Mouse (Mus musculus) midbrain, embryonic 11.5 days (tissue): ENCODE results near the gene 2310034G01Rik. TPM values are rescaled to one million over a fixed set of nuclear protein-coding genes. Genes with fewer than 3 reads are reported as not detected.
A peak's percentile ranks its signal among the peaks of the same experiment; 100 is the strongest.

Experiments used
- ATAC-seq: fragments of 200-750 bp; cut with Nextera tagmentation; 2 replicates; pipeline ENCODE4 v1.8.0; 2017; ENCODE audit warnings: moderate TSS enrichment, moderate library complexity; ENCODE audit not compliant: low FRiP score
- DNase-seq: peaks from one replicate; pipeline ENCODE4 v3.0.0; 2015; ENCODE audit warnings: low spot score; ENCODE audit errors: missing footprints
- H3K27ac ChIP-seq: fragments of 300-500 bp; sonication (generic); 2 replicates; pipeline ENCODE4 v1.5.1; 2014; ENCODE audit warnings: low read depth, low read length
- H3K27me3 ChIP-seq: fragments of 300-500 bp; sonication (generic); 2 replicates; pipeline ENCODE4 v1.6.1; 2014; ENCODE audit warnings: mild to moderate bottlenecking, low read length, moderate library complexity, mixed read lengths; ENCODE audit not compliant: control insufficient read depth, insufficient read depth
- H3K36me3 ChIP-seq: fragments of 300-500 bp; sonication (generic); 2 replicates; pipeline ENCODE4 v1.6.1; 2014; ENCODE audit warnings: mild to moderate bottlenecking, low read length, moderate library complexity, mixed read lengths; ENCODE audit not compliant: control insufficient read depth, insufficient read depth
- H3K4me1 ChIP-seq: fragments of 300-500 bp; sonication (generic); 2 replicates; pipeline ENCODE4 v1.6.1; 2014; ENCODE audit warnings: low read length; ENCODE audit not compliant: control insufficient read depth, insufficient read depth
- H3K4me2 ChIP-seq: fragments of 300-500 bp; sonication (generic); 2 replicates; pipeline ENCODE4 v1.6.1; 2014; ENCODE audit warnings: mild to moderate bottlenecking, moderate library complexity
- H3K4me3 ChIP-seq: fragments of 300-500 bp; sonication (generic); 2 replicates; pipeline ENCODE4 v1.5.1; 2014; ENCODE audit warnings: low read depth, low read length
- H3K9ac ChIP-seq: fragments of 300-500 bp; sonication (generic); 2 replicates; pipeline ENCODE4 v1.6.1; 2014; ENCODE audit warnings: low read length
- H3K9me3 ChIP-seq: fragments of 300-500 bp; sonication (generic); 2 replicates; pipeline ENCODE4 v1.6.1; 2016; ENCODE audit warnings: low read length; ENCODE audit not compliant: control insufficient read depth
- WGBS: fragments of 180-500 bp; shearing (Covaris S2); extraction: QIAGEN DNeasy Blood & Tissue Kit; methylation state at CpG from one replicate; pipeline ENCODE4 v1.1.7; 2014; 5-methylcytosine and 5-hydroxymethylcytosine counted together
- polyA plus RNA-seq: library from polyadenylated mRNA; unstranded; fragments of >200 nt; fragmentation: Nextera tagmentation; extraction: Ambion mirVana; gene quantifications from 2 replicates; pipeline ENCODE4 v1.2.1, GENCODE M21; 2014

Gene 2310034G01Rik
- polyA plus RNA-seq, 1 experiment from 2014 or later, result 1.6 TPM

DNA sequence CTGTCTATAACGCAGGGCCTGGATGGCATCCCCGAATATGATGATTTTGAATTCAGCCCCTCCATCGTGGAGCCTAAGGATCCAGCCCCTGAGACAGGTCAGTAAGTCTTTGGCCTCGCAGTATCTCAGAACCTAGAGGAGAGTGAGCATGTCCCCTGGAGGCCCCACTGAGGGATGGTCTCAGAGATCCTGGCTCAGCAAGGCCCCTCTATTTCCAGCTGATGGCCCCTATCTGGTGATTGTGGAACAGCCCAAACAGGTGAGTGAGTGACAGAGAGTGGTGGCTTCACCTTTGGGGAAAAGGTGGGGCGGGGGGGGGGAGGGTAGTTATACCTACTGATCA is 43.9 kb downstream of the 2310034G01Rik start:
- Histone ChIP-seq H3K4me1 (peaks cover 18% of the 10 kb centered on the region), H3K27me3 (peaks cover 20% of the 10 kb centered on the region), H3K27ac (no peak overlapping the region), H3K9ac (peak overlapping the region; percentile 65; the same call in 1 of the 2 replicates), H3K4me3 (peak overlapping the region; percentile 56), H3K4me2 (peak overlapping the region; percentile 59; the same call in 1 of the 2 replicates), H3K9me3 (no peaks in the 10 kb centered on the region), H3K36me3 (no peaks in the 10 kb centered on the region)
- no peak for ATAC-seq
- WGBS, result 65% methylated on average over 5 of the region's 5 CpGs
- no peak for DNase-seq

DNA sequence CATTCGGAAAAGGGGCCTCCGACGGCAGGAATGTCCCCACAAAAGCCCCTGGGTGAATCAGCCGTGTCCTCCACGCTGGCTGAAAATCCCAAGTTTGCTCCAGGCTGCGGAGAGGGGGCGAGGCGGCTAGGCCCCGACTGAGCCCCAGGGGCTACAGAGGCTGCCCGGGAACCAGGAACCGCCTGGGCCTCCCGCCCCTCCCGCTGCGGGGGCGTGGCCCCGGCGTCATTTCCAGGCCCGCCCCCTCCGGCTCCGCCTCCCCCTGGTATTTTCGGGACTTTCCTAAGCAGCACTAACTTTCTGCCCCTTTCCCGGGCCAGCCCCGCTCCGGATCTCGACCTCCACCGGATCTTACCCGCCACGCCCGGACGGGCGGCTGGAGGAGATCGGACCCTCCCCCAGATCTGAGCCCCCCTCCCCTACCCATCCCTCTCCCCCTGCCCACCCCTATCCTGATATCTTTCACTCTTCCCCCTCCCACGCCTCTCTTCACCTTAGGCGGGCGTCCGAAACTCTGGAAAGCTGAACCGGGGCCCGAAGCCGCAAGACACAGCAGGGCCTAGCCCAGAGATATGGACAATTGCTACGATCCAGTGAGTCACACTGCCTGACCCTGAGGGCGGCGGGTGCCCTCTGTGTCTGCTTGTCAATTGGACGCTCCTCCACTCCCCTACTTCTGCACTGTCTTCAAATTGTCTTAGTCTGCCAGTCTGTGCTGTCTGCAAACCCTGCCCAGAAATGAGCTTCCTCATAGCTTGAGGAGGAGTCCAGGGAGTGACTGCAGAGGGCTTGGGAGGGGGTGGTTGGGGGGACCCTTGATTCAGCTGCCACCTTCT is 44.5 kb downstream of the 2310034G01Rik start:
- WGBS, result 1% methylated on average over 38 of the region's 43 CpGs
- Histone ChIP-seq H3K9me3 (no peaks in the 10 kb centered on the region), H3K4me3 (peak overlapping the region; percentile 56), H3K4me1 (peaks cover 18% of the 10 kb centered on the region), H3K27me3 (peaks cover 20% of the 10 kb centered on the region), H3K27ac (no peak overlapping the region), H3K4me2 (peak overlapping the region; percentile 59), H3K36me3 (no peaks in the 10 kb centered on the region), H3K9ac (peak overlapping the region; percentile 65)
- ATAC-seq (peak; percentile 68), DNase-seq (peak; percentile 99)

DNA sequence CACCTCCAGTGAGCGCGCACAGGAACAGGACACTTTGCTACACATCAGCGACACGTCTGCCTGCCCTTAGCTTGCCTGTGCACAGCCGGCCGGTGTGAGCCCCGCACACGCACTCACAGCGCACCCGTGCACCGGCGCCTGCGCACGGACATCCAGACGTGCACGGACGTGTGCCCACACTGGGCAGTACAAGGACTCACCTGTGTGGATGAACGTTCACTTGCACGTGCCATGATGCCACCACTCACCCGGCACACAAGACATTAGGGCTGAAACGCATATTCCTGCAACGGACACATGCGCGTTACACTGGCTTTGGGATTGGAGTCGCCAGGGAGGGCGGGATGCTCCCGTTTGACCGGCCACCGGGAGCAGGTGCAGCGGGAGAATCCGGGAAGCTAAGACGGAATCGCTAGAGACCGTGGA is 45.2 kb downstream of the 2310034G01Rik start:
- Histone ChIP-seq H3K27me3 (peaks cover 20% of the 10 kb centered on the region), H3K36me3 (no peaks in the 10 kb centered on the region), H3K4me2 (peak overlapping the region; percentile 59), H3K4me3 (peak overlapping the region; percentile 56), H3K9me3 (no peaks in the 10 kb centered on the region), H3K9ac (peak overlapping the region; percentile 65), H3K4me1 (peaks cover 18% of the 10 kb centered on the region), H3K27ac (no peak overlapping the region)
- no peak for DNase-seq
- peak; percentile 36; the same call in 1 of the 2 replicates for ATAC-seq
- 0% methylated on average over 34 of the region's 34 CpGs for WGBS

DNA sequence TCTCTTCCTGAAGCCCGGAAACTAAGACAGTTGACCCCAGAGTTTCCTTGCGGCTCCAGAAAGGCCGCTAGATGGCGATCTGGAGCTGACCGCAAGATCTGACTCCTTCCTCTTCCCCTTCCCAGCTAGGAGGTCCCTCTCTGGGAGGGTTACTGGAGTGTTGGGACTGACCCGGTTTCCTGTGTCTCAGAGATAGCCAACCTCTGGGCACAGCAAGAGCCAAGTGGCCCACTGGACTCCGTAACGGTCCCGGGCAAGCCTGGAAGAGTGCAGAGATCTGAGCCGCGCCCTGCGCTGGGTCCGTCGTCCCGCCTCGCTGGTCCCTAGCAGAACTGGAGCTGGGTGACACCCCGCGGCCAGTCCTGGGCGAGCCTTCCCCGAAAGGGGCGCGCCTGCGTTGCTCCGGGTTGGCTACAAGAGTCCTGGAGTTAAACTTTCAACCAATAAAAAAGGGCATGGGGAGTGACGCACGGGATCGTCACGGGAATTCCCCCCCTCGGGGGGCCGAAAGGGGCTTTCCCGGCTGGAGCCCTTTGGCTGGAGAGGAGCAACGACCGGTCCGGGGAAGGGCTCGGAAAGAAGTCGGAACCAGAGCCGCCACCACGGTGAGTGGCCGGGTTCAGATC is 45.8 kb downstream of the 2310034G01Rik start, which contains the start of gene Nfkb2:
Nfkb2 (plus strand) TSS at position 105 of the 626 bp plus-strand sequence.
- peaks cover 20% of the 10 kb centered on the region for H3K27me3 ChIP-seq
- WGBS, result under 1% methylated on average over 39 of the region's 39 CpGs
- peaks cover 18% of the 10 kb centered on the region for H3K4me1 ChIP-seq
- H3K9me3 ChIP-seq, result no peaks in the 10 kb centered on the region
- DNase-seq (peak; percentile 98), ATAC-seq (peak; percentile 84)
- peak within 1 kb of the TSS; percentile 59 for H3K4me2 ChIP-seq
- H3K9ac ChIP-seq, result peak within 1 kb of the TSS; percentile 65
- H3K4me3 ChIP-seq, result peak within 1 kb of the TSS; percentile 56
- H3K36me3 ChIP-seq, result no peaks in the 10 kb centered on the region
- H3K27ac ChIP-seq, result no peak within 1 kb of the TSS; the same call in 1 of the 2 replicates

DNA sequence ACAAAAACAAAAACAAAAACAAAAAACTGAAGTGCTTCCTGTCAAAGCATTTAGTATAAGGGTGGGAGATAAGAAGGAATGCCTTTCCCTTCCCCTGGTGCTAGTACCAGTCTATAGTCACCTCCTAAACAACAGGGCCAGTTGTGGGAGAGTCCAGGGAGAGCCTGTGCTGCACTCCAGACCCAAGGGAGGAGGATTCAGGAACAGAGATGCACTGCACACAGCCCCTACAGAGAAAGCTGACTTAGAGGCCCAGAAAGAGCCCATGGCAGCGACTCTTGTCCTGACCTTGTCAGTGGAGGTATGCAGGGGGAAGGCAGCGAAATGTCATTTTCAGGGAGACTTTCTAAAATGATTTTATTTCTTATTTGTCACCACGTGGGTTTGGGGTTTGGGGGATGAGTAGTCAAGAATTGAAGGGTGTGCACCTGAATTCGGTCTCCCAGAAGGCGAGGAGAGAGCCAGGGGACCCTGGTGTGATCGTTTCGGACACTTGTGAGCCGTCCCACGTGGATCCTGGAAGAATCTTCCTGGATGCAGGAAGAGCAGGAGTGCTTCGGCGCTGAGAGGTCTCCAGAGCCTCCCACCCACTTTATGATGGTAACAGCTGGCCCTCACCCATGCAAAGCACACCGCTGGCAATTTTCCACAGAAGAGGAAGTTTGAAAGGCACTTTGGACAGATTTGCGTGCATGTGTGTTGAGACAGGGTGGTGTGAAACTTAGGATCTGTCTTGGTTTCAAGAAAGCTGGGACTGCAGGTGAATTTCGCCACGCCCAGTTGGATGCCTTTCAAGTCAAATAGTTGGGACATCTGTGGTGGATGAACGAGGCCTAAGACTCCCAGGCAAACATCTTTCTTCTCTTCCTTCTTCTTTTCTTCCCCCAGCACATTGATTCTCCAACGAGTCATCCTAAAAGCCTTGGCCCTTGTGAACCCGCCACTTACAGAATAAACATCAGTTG is 46.6 kb downstream of the 2310034G01Rik start:
- ATAC-seq, result no peak
- no peak overlapping the region for H3K27ac ChIP-seq
- peak overlapping the region; percentile 56 for H3K4me3 ChIP-seq
- H3K9me3 ChIP-seq, result no peaks in the 10 kb centered on the region
- H3K36me3 ChIP-seq, result no peaks in the 10 kb centered on the region
- peaks cover 14% of the 10 kb centered on the region for H3K4me1 ChIP-seq
- no peak overlapping the region; the same call in 1 of the 2 replicates for H3K9ac ChIP-seq
- H3K27me3 ChIP-seq, result peaks cover 16% of the 10 kb centered on the region
- H3K4me2 ChIP-seq, result peak overlapping the region; percentile 59
- 60% methylated on average over 18 of the region's 18 CpGs for WGBS
- no peak for DNase-seq

DNA sequence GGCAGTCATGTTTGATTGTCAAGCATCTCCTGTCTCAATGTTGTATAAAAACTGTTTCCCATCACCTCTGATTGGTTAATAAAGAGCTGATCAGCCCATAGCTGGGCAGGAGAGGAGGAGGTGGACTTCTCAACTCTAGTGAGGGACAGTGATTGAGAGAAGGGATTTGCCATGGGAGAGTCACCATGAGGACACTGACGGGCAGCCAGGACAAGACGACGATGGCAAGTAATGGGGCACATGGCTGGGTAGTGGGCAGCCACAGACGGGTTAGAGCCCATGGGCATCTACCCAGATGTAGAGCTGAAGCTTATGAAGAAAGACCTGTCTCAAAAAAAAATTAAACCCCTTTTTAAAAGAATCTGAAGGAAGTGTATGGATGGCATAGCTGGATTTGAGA is 47.6 kb downstream of the 2310034G01Rik start:
- DNase-seq (no peak), ATAC-seq (no peak)
- no peaks in the 10 kb centered on the region for H3K9me3 ChIP-seq
- H3K4me2 ChIP-seq, result no peak overlapping the region
- peaks cover 14% of the 10 kb centered on the region for H3K4me1 ChIP-seq
- no peaks in the 10 kb centered on the region for H3K36me3 ChIP-seq
- WGBS, result 90% methylated on average over 4 of the region's 4 CpGs
- H3K4me3 ChIP-seq, result no peak overlapping the region
- H3K27ac ChIP-seq, result no peak overlapping the region
- H3K27me3 ChIP-seq, result peaks cover 8% of the 10 kb centered on the region
- H3K9ac ChIP-seq, result no peak overlapping the region

DNA sequence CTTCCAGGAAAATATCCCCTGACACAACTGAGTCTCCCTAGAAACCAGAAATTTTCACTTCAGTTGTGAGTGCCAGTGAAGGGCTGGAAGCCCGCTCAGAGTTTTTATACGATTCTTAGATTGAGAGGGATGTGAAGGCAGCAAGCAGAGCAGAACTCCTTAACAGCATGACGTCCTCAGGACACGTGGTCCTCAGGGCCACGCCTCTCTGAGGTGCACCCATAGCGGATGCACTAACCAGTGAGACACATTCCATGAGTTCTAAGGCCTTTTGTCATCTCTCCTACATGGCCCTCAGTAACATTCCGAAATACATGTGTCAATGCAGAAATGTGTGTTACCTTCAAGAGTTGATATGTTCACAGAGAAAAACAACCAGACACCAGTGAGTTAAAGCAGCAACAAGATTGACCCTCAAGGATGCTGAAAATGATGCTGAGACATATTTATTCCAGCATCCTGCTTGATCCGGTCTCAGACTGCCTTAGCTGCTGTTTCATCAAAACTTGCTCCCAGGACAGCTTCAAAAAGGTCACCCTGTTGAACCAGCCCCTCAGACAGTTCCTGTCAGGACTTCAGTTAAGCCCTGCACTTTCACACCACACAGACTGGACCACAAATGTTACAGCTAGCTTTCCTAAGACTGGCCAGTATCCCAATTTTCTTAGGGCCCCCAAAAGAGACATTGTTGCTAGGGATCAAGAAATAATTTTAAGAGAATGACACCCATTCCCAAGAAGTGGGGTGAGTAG is 49.6 kb downstream of the 2310034G01Rik start:
- H3K27me3 ChIP-seq, result no peaks in the 10 kb centered on the region; the same call in 1 of the 2 replicates
- no peak overlapping the region for H3K27ac ChIP-seq
- H3K4me3 ChIP-seq, result no peak overlapping the region
- H3K36me3 ChIP-seq, result no peaks in the 10 kb centered on the region
- no peak overlapping the region for H3K9ac ChIP-seq
- peaks cover 10% of the 10 kb centered on the region for H3K4me1 ChIP-seq
- H3K9me3 ChIP-seq, result no peaks in the 10 kb centered on the region
- no peak for DNase-seq
- no peak overlapping the region for H3K4me2 ChIP-seq
- WGBS, result 40% methylated on average over 8 of the region's 8 CpGs
- ATAC-seq, result no peak
